Mouse (Mus musculus): ENCODE results near the gene Pigs. TPM values are rescaled to one million over a fixed set of nuclear protein-coding genes. Genes with fewer than 3 reads are reported as not detected.

Pigs gene
- polyA plus RNA-seq, 1 experiment = 50.2 TPM

- Histone ChIP-seq H3K27me3 (ENCODE audit: control insufficient read depth, insufficient read depth, insufficient read length) (no peaks in the 10 kb centered on the region), H3K36me3 (ENCODE audit: control insufficient read depth, insufficient read depth) (peaks cover 53% of the 10 kb centered on the region)
Observed at GRCm38 (mm10) chr11:78310861-78311511, 17.2 kb upstream of the Pigs start.

GRCm38 (mm10) chr11:78313662-78314061 lies 14.6 kb upstream of the Pigs start:
- Histone ChIP-seq H3ac (ENCODE audit: control insufficient read depth, insufficient read length) (no peak overlapping the region), H3K27me3 (ENCODE audit: control insufficient read depth, insufficient read depth, insufficient read length) (no peaks in the 10 kb centered on the region), H3K36me3 (ENCODE audit: control insufficient read depth, insufficient read depth) (peaks cover 59% of the 10 kb centered on the region), H3K79me2 (ENCODE audit: control insufficient read depth, insufficient read depth) (no peaks in the 10 kb centered on the region), H3K4me2 (ENCODE audit: low read depth) (no peak overlapping the region), H3K4me3 (no peak overlapping the region)
- TF ChIP-seq TCF3 (IDR thresholded peaks at IDR 0.05; ENCODE audit: insufficient read length, low read depth) (no peak), SRF (IDR thresholded peaks at IDR 0.05; ENCODE audit: control insufficient read depth, insufficient read length, low read depth) (no peak), MAX (IDR thresholded peaks at IDR 0.05; ENCODE audit: low read depth) (no peak), REST (IDR thresholded peaks at IDR 0.05; ENCODE audit: insufficient read depth, insufficient read length) (no peak), TCF12 (IDR thresholded peaks at IDR 0.05; ENCODE audit: insufficient read depth, poor library complexity, severe bottlenecking) (no peak), POLR2AphosphoS2 (IDR thresholded peaks at IDR 0.05; ENCODE audit: insufficient read length, low read depth) (no peak), MYOD1 (IDR thresholded peaks at IDR 0.05; ENCODE audit: control insufficient read depth in 1 of 3, insufficient read length in 2 of 3, low read depth in 2 of 3) (no peak), MYOG (IDR thresholded peaks at IDR 0.05; ENCODE audit: control insufficient read depth in 1 of 3, insufficient read depth in 1 of 3, insufficient read length in 2 of 3, low read depth in 2 of 3) (no peak), POLR2A (IDR thresholded peaks at IDR 0.05; ENCODE audit: insufficient read length, low read depth) (no peak), USF1 (IDR thresholded peaks at IDR 0.05; ENCODE audit: low read depth) (no peak), CEBPB (IDR thresholded peaks at IDR 0.05; ENCODE audit: insufficient read depth, poor library complexity, severe bottlenecking) (no peak), E2F4 (IDR thresholded peaks at IDR 0.05; ENCODE audit: insufficient read depth) (no peak)

More at GRCm38 (mm10) chr11:78310861-78311511, 17.2 kb upstream of the Pigs start:
- no peak overlapping the region for H3ac ChIP-seq (ENCODE audit: control insufficient read depth, insufficient read length)
- TF ChIP-seq USF1 (IDR thresholded peaks at IDR 0.05; ENCODE audit: low read depth) = no peak
- no peak for TF ChIP-seq MAX (IDR thresholded peaks at IDR 0.05; ENCODE audit: low read depth)
- no peak for TF ChIP-seq E2F4 (IDR thresholded peaks at IDR 0.05; ENCODE audit: insufficient read depth)
- no peak for TF ChIP-seq TCF3 (IDR thresholded peaks at IDR 0.05; ENCODE audit: insufficient read length, low read depth)
- TF ChIP-seq POLR2A (IDR thresholded peaks at IDR 0.05; ENCODE audit: insufficient read length, low read depth) = no peak
- no peak for TF ChIP-seq SRF (IDR thresholded peaks at IDR 0.05; ENCODE audit: control insufficient read depth, insufficient read length, low read depth)
- TF ChIP-seq MYOD1 (IDR thresholded peaks at IDR 0.05; ENCODE audit: control insufficient read depth in 1 of 3, insufficient read length in 2 of 3, low read depth in 2 of 3) = no peak
- TF ChIP-seq REST (IDR thresholded peaks at IDR 0.05; ENCODE audit: insufficient read depth, insufficient read length) = no peak
- H3K4me3 ChIP-seq = no peak overlapping the region
- peaks cover 16% of the 10 kb centered on the region for H3K79me2 ChIP-seq (ENCODE audit: control insufficient read depth, insufficient read depth)
- H3K4me2 ChIP-seq (ENCODE audit: low read depth) = no peak overlapping the region

GRCm38 (mm10) chr11:78318411-78318810 lies 9.8 kb upstream of the Pigs start:
- no peak overlapping the region for H3K4me2 ChIP-seq (ENCODE audit: low read depth)
- H3K27me3 ChIP-seq (ENCODE audit: control insufficient read depth, insufficient read depth, insufficient read length) = no peaks in the 10 kb centered on the region
- no peaks in the 10 kb centered on the region for H3K79me2 ChIP-seq (ENCODE audit: control insufficient read depth, insufficient read depth)
- TF ChIP-seq SRF (IDR thresholded peaks at IDR 0.05; ENCODE audit: control insufficient read depth, insufficient read length, low read depth) (no peak), E2F4 (IDR thresholded peaks at IDR 0.05; ENCODE audit: insufficient read depth) (no peak), CEBPB (IDR thresholded peaks at IDR 0.05; ENCODE audit: insufficient read depth, poor library complexity, severe bottlenecking) (no peak), REST (IDR thresholded peaks at IDR 0.05; ENCODE audit: insufficient read depth, insufficient read length) (no peak), MYOD1 (IDR thresholded peaks at IDR 0.05; ENCODE audit: control insufficient read depth in 1 of 3, insufficient read length in 2 of 3, low read depth in 2 of 3) (no peak), TCF3 (IDR thresholded peaks at IDR 0.05; ENCODE audit: insufficient read length, low read depth) (no peak)
- H3ac ChIP-seq (ENCODE audit: control insufficient read depth, insufficient read length) = no peak overlapping the region
- H3K36me3 ChIP-seq (ENCODE audit: control insufficient read depth, insufficient read depth) = peaks cover 53% of the 10 kb centered on the region
- H3K4me3 ChIP-seq = no peak overlapping the region

GRCm38 (mm10) chr11:78322076-78322831 lies 6.0 kb upstream of the Pigs start:
- H3K4me2 ChIP-seq (ENCODE audit: low read depth) = no peak overlapping the region
- no peak for TF ChIP-seq REST (IDR thresholded peaks at IDR 0.05; ENCODE audit: insufficient read depth, insufficient read length)
- TF ChIP-seq SRF (IDR thresholded peaks at IDR 0.05; ENCODE audit: control insufficient read depth, insufficient read length, low read depth) = no peak
- TF ChIP-seq CEBPB (IDR thresholded peaks at IDR 0.05; ENCODE audit: insufficient read depth, poor library complexity, severe bottlenecking) = no peak
- TF ChIP-seq TCF3 (IDR thresholded peaks at IDR 0.05; ENCODE audit: insufficient read length, low read depth) = no peak
- TF ChIP-seq TCF12 (IDR thresholded peaks at IDR 0.05; ENCODE audit: insufficient read depth, poor library complexity, severe bottlenecking) = no peak
- TF ChIP-seq MYOG (IDR thresholded peaks at IDR 0.05; ENCODE audit: control insufficient read depth in 1 of 3, insufficient read depth in 1 of 3, insufficient read length in 2 of 3, low read depth in 2 of 3) = no peak
- TF ChIP-seq POLR2A (IDR thresholded peaks at IDR 0.05; ENCODE audit: insufficient read length, low read depth) = no peak
- no peak for TF ChIP-seq MYOD1 (IDR thresholded peaks at IDR 0.05; ENCODE audit: control insufficient read depth in 1 of 3, insufficient read length in 2 of 3, low read depth in 2 of 3)
- TF ChIP-seq USF1 (IDR thresholded peaks at IDR 0.05; ENCODE audit: low read depth) = no peak
- TF ChIP-seq MAX (IDR thresholded peaks at IDR 0.05; ENCODE audit: low read depth) = no peak
- no peak for TF ChIP-seq E2F4 (IDR thresholded peaks at IDR 0.05; ENCODE audit: insufficient read depth)
- TF ChIP-seq POLR2AphosphoS2 (IDR thresholded peaks at IDR 0.05; ENCODE audit: insufficient read length, low read depth) = no peak
- H3K27me3 ChIP-seq (ENCODE audit: control insufficient read depth, insufficient read depth, insufficient read length) = no peaks in the 10 kb centered on the region
- H3K4me3 ChIP-seq = no peak overlapping the region
- H3K36me3 ChIP-seq (ENCODE audit: control insufficient read depth, insufficient read depth) = peaks cover 29% of the 10 kb centered on the region
- no peaks in the 10 kb centered on the region for H3K79me2 ChIP-seq (ENCODE audit: control insufficient read depth, insufficient read depth)
- no peak overlapping the region for H3ac ChIP-seq (ENCODE audit: control insufficient read depth, insufficient read length)

Data from myocyte (in vitro differentiated cells).